Mouse (Mus musculus) B cell, adult 62 days (primary cell): Measurements from ENCODE around the gene Zfp105. TPM values are rescaled to one million over a fixed set of nuclear protein-coding genes. Genes with fewer than 3 reads are reported as not detected.

Source experiments
- total RNA-seq: library from RNA; stranded (reverse); gene quantifications from 4 replicates; pipeline ENCODE4 v1.2.4, GENCODE M21; 2023

Zfp105 gene
- total RNA-seq, result not detected in 4 replicates

GRCm38 (mm10) chr9:122922936-122923381, at the start of gene Zfp105:
Gene Zfp105, plus strand, starts transcription at chr9:122923072.

DNA sequence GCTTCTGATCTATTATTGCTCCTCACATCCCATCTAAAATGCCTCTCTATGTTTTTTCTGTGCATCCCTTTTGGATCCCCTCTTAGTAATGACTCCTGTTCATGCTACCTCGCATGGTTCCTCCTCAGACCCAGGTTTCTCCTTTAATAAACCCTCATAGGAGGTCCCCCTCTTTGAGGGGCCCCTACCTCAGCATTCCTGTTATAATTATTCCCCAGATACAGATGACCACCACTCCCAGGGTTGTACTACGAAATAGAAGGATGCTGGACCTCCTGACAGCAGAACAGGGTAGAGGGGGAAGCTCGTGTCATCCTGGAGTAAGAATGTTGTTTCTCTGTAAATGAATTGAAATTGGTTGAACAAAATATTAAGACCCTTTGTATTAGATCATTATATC, 37.5 kb upstream of the Zfp105 start, which contains the start of gene Zkscan7:
Zkscan7 (plus strand) TSS at position 301 of the 400 bp plus-strand sequence.

GRCm38 (mm10) chr9:122950643-122951475, 28.0 kb downstream of the Zfp105 start, which contains the start of the genes 1110059G10Rik and Kif15:
Gene 1110059G10Rik, minus strand, starts transcription at chr9:122951000.
Gene Kif15, plus strand, starts transcription at chr9:122951046.

Other genes with a start within 250 kb of the Zfp105 start
- not detected in 4 replicates for gene Topaz1, start 175.7 kb upstream of the Zfp105 start, total RNA-seq
- 13.4 to 15.7 TPM (median 14.3 TPM) in 4 replicates for gene Tcaim, start 117.5 kb upstream of the Zfp105 start, total RNA-seq
- gene Gm35549, start 79.0 kb upstream of the Zfp105 start, total RNA-seq, result not detected in 4 replicates
- 140 to 159 TPM (median 150 TPM) in 4 replicates for gene Zfp445, start 57.1 kb upstream of the Zfp105 start, total RNA-seq
- gene Zkscan7, start 37.4 kb upstream of the Zfp105 start, total RNA-seq, result 2.8 to 4.1 TPM (median 3.4 TPM) in 4 replicates
- gene 1110059G10Rik, start 27.9 kb downstream of the Zfp105 start, total RNA-seq, result 38.4 to 54.6 TPM (median 50.7 TPM) in 4 replicates
- gene Kif15, start 28.0 kb downstream of the Zfp105 start, total RNA-seq, result 1.8 to 5.3 TPM (median 5.0 TPM) in 4 replicates
- gene Tmem42, start 98.3 kb downstream of the Zfp105 start, total RNA-seq, result 14.2 to 17.5 TPM (median 15.6 TPM) in 4 replicates
- gene Tgm4, start 111.7 kb downstream of the Zfp105 start, total RNA-seq, result 0.56 to 0.83 TPM (median 0.70 TPM) in 3 of 4 replicates, not detected in the other
- 41.4 to 47.2 TPM (median 43.8 TPM) in 4 replicates for gene Zdhhc3, start 190.1 kb downstream of the Zfp105 start, total RNA-seq
- gene Exosc7, start 190.1 kb downstream of the Zfp105 start, total RNA-seq, result 35.4 to 41.0 TPM (median 36.9 TPM) in 4 replicates
- gene Clec3b, start 227.9 kb downstream of the Zfp105 start, total RNA-seq, result 0.81 TPM in 1 of 4 replicates, not detected in the others